Mouse (Mus musculus) monocyte, adult 5-6 weeks (primary cell): ENCODE results near the gene Adgra3. TPM values are rescaled to one million over a fixed set of nuclear protein-coding genes. Genes with fewer than 3 reads are reported as not detected.

Experiments used
- ATAC-seq: fragments of 153-309, 156-312 bp; replicated peaks from 2 replicates; pipeline ENCODE4 v1.8.0; 2017; ENCODE audit warnings: mild to moderate bottlenecking; ENCODE audit not compliant: low TSS enrichment, insufficient number of reproducible peaks, severe bottlenecking, poor library complexity, low FRiP score
- total RNA-seq: library from RNA; stranded (forward); fragments of 200-1000, 200-491, 200-594 nt; gene quantifications from 3 replicates; pipeline ENCODE4 v1.2.3, GENCODE M21; 2017

The Adgra3 gene
- total RNA-seq, 1 experiment from 2014 or later = 0.29 TPM

- no peak for ATAC-seq
Observed at GRCm38 (mm10) chr5:49990737-49991323, 68.0 kb downstream of the Adgra3 start.

- ATAC-seq = no peak
Observed at GRCm38 (mm10) chr5:49988015-49988798, 70.6 kb downstream of the Adgra3 start.

GRCm38 (mm10) chr5:49980727-49981126 lies 78.1 kb downstream of the Adgra3 start:
- no peak for ATAC-seq

GRCm38 (mm10) chr5:49979246-49979645 lies 79.6 kb downstream of the Adgra3 start:
- no peak for ATAC-seq

GRCm38 (mm10) chr5:49975971-49976370 lies 82.8 kb downstream of the Adgra3 start:
- ATAC-seq = no peak

- no peak for ATAC-seq
Observed at GRCm38 (mm10) chr5:49974211-49974610, 84.6 kb downstream of the Adgra3 start.

- no peak for ATAC-seq
Observed at GRCm38 (mm10) chr5:49969660-49970059, 89.1 kb downstream of the Adgra3 start.

GRCm38 (mm10) chr5:49967726-49968125 lies 91.1 kb downstream of the Adgra3 start:
- no peak for ATAC-seq

GRCm38 (mm10) chr5:49965810-49966209 lies 93.0 kb downstream of the Adgra3 start:
- no peak for ATAC-seq

GRCm38 (mm10) chr5:49961478-49962431 lies 97.1 kb downstream of the Adgra3 start:
- no peak for ATAC-seq

GRCm38 (mm10) chr5:49936354-49936753 lies 122.5 kb downstream of the Adgra3 start:
- no peak for ATAC-seq

- ATAC-seq = no peak
Observed at GRCm38 (mm10) chr5:49924712-49925111, 134.1 kb downstream of the Adgra3 start.

- ATAC-seq = no peak
Observed at GRCm38 (mm10) chr5:49915695-49916106, 143.1 kb downstream of the Adgra3 start.
